Mouse (Mus musculus): ENCODE results near the gene Thyn1.

GRCm38 (mm10) chr9:26978776-26979175, 20.7 kb upstream of the Thyn1 start:
- TF ChIP-seq POLR2A (IDR thresholded peaks at IDR 0.05; ENCODE audit: insufficient read depth, low read depth, low read length) = no peak
- no peak for TF ChIP-seq CTCF (IDR thresholded peaks at IDR 0.05)
